Mouse (Mus musculus): ENCODE measurements around the gene Olfr50. TPM values are rescaled to one million over a fixed set of nuclear protein-coding genes. Genes with fewer than 3 reads are reported as not detected.

The Olfr50 gene
- total RNA-seq (2017) = not detected in 2 replicates

DNA sequence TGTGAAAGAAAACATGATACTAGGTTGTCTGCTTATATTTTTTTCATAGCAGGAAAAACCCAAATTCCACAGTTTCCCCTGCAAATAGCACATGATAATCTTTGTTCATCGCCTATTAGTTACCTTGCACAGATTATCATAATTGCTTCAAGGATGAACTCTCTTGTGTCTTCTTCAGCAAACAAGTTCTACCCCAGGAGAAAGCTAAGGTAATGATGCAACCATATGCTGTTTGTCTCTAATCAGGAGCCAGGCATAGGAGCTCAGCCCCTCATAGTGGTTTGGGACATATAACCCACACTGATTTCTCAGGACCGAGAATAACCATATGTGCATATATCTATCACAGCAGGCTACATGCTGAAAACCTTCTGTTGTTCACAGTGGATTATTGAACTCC is at the start of gene Olfr50:
TSS of gene Olfr50 (plus strand) at position 301 of the 400 bp plus-strand sequence.
- ATAC-seq (replicated peaks in 1 of 2; ENCODE audit: insufficient read depth in 1 of 2, low FRiP score in 2 of 2, low TSS enrichment in 1 of 2, low read depth in 1 of 2, poor library complexity in 2 of 2, severe bottlenecking in 2 of 2) = no peak

GRCm38 (mm10) chr2:36783976-36784375 is 6.4 kb upstream of the Olfr50 start, which contains the start of gene Olfr348:
Olfr348 (plus strand) TSS chr2:36784276.
- ATAC-seq (replicated peaks in 1 of 2; ENCODE audit: insufficient read depth in 1 of 2, low FRiP score in 2 of 2, low TSS enrichment in 1 of 2, low read depth in 1 of 2, poor library complexity in 2 of 2, severe bottlenecking in 2 of 2) = no peak

DNA sequence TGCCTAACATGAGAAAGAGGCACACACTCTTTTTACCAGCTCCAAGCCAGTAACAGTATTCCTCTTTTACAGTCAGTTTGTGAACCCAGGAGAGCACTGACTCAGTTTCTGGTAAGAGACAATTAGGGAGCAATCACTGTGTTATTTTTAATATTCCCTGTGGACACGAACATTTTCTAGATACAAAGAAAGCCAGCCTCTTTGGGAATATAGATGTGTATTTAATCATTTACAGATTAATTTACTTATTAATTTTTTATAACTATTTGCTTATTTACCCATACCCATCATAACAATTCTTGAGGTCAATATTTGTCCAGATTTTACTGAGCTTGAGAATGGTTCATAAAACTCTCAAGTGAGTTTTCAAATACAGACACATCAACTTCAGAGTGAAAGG is 26.6 kb downstream of the Olfr50 start, which contains the start of gene Olfr3:
TSS of gene Olfr3 (minus strand) at position 101 of the 400 bp plus-strand sequence.
- no peak for ATAC-seq (replicated peaks in 1 of 2; ENCODE audit: insufficient read depth in 1 of 2, low FRiP score in 2 of 2, low TSS enrichment in 1 of 2, low read depth in 1 of 2, poor library complexity in 2 of 2, severe bottlenecking in 2 of 2)

- no peak for ATAC-seq (replicated peaks in 1 of 2; ENCODE audit: insufficient read depth in 1 of 2, low FRiP score in 2 of 2, low TSS enrichment in 1 of 2, low read depth in 1 of 2, poor library complexity in 2 of 2, severe bottlenecking in 2 of 2)
Measured at GRCm38 (mm10) chr2:36846010-36846409, 55.7 kb downstream of the Olfr50 start, which contains the start of gene Olfr350. Olfr350 (plus strand) TSS chr2:36846310.

Other genes with a start within 250 kb of the Olfr50 start
- not detected in 2 replicates for gene Olfr344, start 223.9 kb upstream of the Olfr50 start, total RNA-seq (2017)
- not detected in 2 replicates for gene Olfr345, start 150.5 kb upstream of the Olfr50 start, total RNA-seq (2017)
- not detected in 2 replicates for gene Olfr346, start 104.8 kb upstream of the Olfr50 start, total RNA-seq (2017)
- not detected in 2 replicates for gene Olfr347, start 58.6 kb upstream of the Olfr50 start, total RNA-seq (2017)
- gene Olfr348, start 6.3 kb upstream of the Olfr50 start, total RNA-seq (2017) = not detected in 2 replicates
- not detected in 2 replicates for gene Olfr3, start 26.5 kb downstream of the Olfr50 start, total RNA-seq (2017)
- gene Olfr350, start 55.8 kb downstream of the Olfr50 start, total RNA-seq (2017) = not detected in 2 replicates
- gene Olfr351, start 72.1 kb downstream of the Olfr50 start, total RNA-seq (2017) = not detected in 2 replicates
- not detected in 2 replicates for gene Olfr352, start 77.9 kb downstream of the Olfr50 start, total RNA-seq (2017)
- not detected in 2 replicates for gene Olfr353, start 102.4 kb downstream of the Olfr50 start, total RNA-seq (2017)
- not detected in 2 replicates for gene Olfr354, start 115.1 kb downstream of the Olfr50 start, total RNA-seq (2017)
- gene Olfr355, start 138.4 kb downstream of the Olfr50 start, total RNA-seq (2017) = not detected in 2 replicates
- gene Olfr356, start 146.6 kb downstream of the Olfr50 start, total RNA-seq (2017) = not detected in 2 replicates
- not detected in 2 replicates for gene Olfr357, start 203.3 kb downstream of the Olfr50 start, total RNA-seq (2017)
- gene Olfr358, start 218.8 kb downstream of the Olfr50 start, total RNA-seq (2017) = not detected in 2 replicates

All from hematopoietic stem cell, adult 5-6 weeks (primary cell).